Mouse (Mus musculus) embryonic facial prominence, embryonic 15.5 days (tissue): ENCODE measurements around the gene Calr4. TPM values are rescaled to one million over a fixed set of nuclear protein-coding genes. Genes with fewer than 3 reads are reported as not detected.
A peak's percentile ranks its signal among the peaks of the same experiment; 100 is the strongest.

ENCODE experiments used
- ATAC-seq: fragments of 200-750 bp; cut with Nextera tagmentation; 2 replicates; pipeline ENCODE4 v1.8.0; 2017; ENCODE audit warnings: low read depth, moderate TSS enrichment; ENCODE audit not compliant: insufficient number of reproducible peaks, low FRiP score, low TSS enrichment
- H3K27ac ChIP-seq: fragments of 300-500 bp; sonication (generic); replicated peaks from 2 replicates; pipeline ENCODE4 v1.5.1; 2015; ENCODE audit warnings: mild to moderate bottlenecking, inconsistent platforms
- H3K27me3 ChIP-seq: fragments of 300-500 bp; sonication (generic); 2 replicates; pipeline ENCODE4 v1.6.1; 2015; ENCODE audit warnings: inconsistent platforms
- H3K36me3 ChIP-seq: fragments of 300-500 bp; sonication (generic); 2 replicates; pipeline ENCODE4 v1.6.1; 2015; ENCODE audit warnings: mild to moderate bottlenecking, inconsistent platforms
- H3K4me1 ChIP-seq: fragments of 300-500 bp; sonication (generic); 2 replicates; pipeline ENCODE4 v1.6.1; 2015; ENCODE audit warnings: inconsistent platforms
- H3K4me2 ChIP-seq: fragments of 300-500 bp; sonication (generic); replicated peaks from 2 replicates; pipeline ENCODE4 v1.6.1; 2015; ENCODE audit warnings: mild to moderate bottlenecking, inconsistent platforms
- H3K4me3 ChIP-seq: fragments of 300-500 bp; sonication (generic); replicated peaks from 2 replicates; pipeline ENCODE4 v1.5.1; 2015; ENCODE audit warnings: mild to moderate bottlenecking, inconsistent platforms
- H3K9ac ChIP-seq: fragments of 300-500 bp; sonication (generic); 2 replicates; pipeline ENCODE4 v1.6.1; 2015; ENCODE audit warnings: inconsistent platforms
- H3K9me3 ChIP-seq: fragments of 300-500 bp; sonication (generic); replicated peaks from 2 replicates; pipeline ENCODE4 v1.6.1; 2016; ENCODE audit warnings: inconsistent platforms
- WGBS: fragments of 180-500 bp; shearing (Covaris S2); methylation state at CpG from one replicate; pipeline ENCODE4 v1.1.7; 2015; 5-methylcytosine and 5-hydroxymethylcytosine counted together
- polyA plus RNA-seq: library from polyadenylated mRNA; unstranded; fragments of >200 nt; fragmentation: Nextera tagmentation; extraction: Ambion mirVana; gene quantifications from 2 replicates; pipeline ENCODE4 v1.2.1, GENCODE M21; 2015

The Calr4 gene
- polyA plus RNA-seq, 1 experiment from 2014 or later, result 0.65 TPM

DNA sequence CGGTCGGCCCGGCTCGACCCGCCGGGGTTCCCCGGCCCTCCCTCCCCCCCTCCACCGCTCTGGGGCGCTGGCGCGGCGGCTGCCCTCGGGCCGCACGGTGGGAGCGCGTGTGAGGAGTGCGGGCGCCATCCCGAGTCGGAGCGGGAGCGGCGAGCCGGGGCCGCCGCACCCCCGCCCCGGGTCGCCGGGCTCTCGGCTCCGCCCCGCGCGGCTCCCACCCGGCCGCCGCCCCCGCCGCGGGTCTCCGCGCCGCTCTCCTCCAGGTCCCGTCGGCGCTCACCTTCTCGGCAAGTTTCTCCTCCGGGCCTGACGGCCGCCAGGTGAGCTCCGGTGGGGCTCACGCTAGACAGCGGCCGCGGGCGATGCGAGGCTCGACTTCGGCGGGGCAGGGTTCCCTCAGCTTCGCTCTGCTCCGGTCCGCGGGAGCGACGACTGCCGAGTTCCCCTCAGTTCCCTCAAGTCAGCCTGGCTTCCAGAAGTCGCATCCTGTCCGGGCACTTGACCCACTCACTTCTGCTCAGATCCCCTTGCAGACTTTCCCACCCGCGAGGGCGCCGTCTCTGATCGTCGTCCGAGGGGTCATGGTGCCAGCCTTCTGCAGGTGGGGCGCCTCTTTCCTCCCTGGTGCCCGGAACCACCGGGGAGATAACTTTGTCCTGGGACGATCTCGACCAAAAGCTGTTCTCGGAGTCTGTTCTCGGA, 46.3 kb downstream of the Calr4 start:
- H3K27ac ChIP-seq, result peak overlapping the region; percentile 80
- WGBS, result under 1% methylated on average over 67 of the region's 85 CpGs
- H3K4me3 ChIP-seq, result peak overlapping the region; percentile 87
- no peaks in the 10 kb centered on the region for H3K36me3 ChIP-seq
- peaks cover 4% of the 10 kb centered on the region for H3K4me1 ChIP-seq
- peak overlapping the region; percentile 77 for H3K9ac ChIP-seq
- no peaks in the 10 kb centered on the region for H3K27me3 ChIP-seq
- H3K4me2 ChIP-seq, result peak overlapping the region; percentile 86
- ATAC-seq, result peak; percentile 85
- H3K9me3 ChIP-seq, result no peaks in the 10 kb centered on the region

DNA sequence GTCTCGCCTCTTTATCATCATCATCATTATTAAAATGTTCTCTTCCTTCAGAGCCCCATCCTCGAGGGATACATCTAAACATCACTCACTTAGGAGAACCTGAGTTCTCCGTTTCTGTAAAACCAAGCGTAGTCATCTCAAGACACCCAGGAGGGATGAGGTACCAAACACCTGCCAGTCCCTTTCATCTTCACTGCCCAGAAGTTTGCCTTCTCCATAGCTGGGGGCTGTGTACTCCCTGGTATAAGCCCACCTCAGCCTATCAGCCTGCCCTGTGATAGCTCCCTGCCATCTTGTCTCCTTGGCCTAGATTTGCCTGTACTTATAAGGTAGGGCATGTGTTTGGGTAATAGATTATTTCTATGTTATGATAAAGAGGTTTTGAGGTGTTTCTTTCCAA, 46.9 kb downstream of the Calr4 start:
- 0 out of 2 replicates have a peak overlapping the region, but pooled peaks have one; percentile 80 for H3K27ac ChIP-seq
- no peaks in the 10 kb centered on the region for H3K36me3 ChIP-seq
- no peaks in the 10 kb centered on the region for H3K27me3 ChIP-seq
- peak overlapping the region; percentile 77 for H3K9ac ChIP-seq
- H3K4me3 ChIP-seq, result peak overlapping the region; percentile 87
- ATAC-seq, result no peak
- H3K4me1 ChIP-seq, result peaks cover 4% of the 10 kb centered on the region
- peak overlapping the region; percentile 86 for H3K4me2 ChIP-seq
- no peaks in the 10 kb centered on the region for H3K9me3 ChIP-seq
- 4% methylated on average over 4 of the region's 4 CpGs for WGBS

DNA sequence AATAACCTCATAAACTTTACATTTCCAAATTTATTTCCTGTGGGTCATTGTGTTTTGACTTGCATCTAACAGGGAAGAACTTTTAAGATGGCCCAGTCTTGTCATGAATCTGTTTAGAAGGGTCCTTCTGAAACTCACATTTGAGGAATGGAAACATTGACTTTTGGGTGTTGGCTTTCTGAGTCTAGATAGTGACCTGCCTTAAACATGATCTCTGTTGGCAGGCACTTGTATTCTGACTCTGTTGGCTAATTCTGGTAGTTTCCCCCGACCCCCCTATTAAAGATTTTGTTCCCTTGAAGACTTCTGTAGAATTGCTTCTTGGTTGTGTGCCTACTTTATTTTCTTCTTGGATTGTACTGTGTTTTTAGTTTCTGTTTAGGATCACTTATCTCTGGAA, 47.7 kb downstream of the Calr4 start:
- H3K9ac ChIP-seq, result no peak overlapping the region
- 79% methylated on average over 1 of the region's 1 CpGs for WGBS
- ATAC-seq, result no peak
- no peak overlapping the region for H3K27ac ChIP-seq
- no peak overlapping the region for H3K4me2 ChIP-seq
- H3K27me3 ChIP-seq, result no peaks in the 10 kb centered on the region
- 0 out of 2 replicates have a peak overlapping the region, but pooled peaks have one; percentile 87 for H3K4me3 ChIP-seq
- peaks cover 4% of the 10 kb centered on the region for H3K4me1 ChIP-seq
- H3K9me3 ChIP-seq, result no peaks in the 10 kb centered on the region
- H3K36me3 ChIP-seq, result no peaks in the 10 kb centered on the region

DNA sequence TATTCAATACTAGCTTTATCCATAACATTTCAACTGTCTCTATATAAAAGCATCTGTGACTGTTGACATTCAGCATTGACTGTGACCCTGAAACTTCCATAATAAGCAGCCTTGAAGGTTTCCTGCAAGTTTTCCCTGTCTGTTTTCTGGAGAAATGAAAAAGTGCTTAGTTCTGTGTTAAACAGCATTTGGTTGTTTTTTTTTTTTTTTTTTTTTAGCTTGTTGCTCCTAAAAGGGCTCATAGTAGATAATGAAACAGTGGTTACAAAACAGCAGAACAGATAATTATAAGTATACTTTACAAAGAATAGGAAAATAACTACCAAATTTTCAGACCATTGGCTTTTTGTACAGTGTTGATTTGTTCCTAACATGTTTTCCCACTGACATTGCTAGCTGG, 60.3 kb downstream of the Calr4 start:
- no peaks in the 10 kb centered on the region for H3K4me1 ChIP-seq
- no peak overlapping the region for H3K27ac ChIP-seq
- no peak overlapping the region for H3K9ac ChIP-seq
- H3K36me3 ChIP-seq, result peaks cover 5% of the 10 kb centered on the region; the same call in 1 of the 2 replicates
- no peak for ATAC-seq
- no peak overlapping the region for H3K4me3 ChIP-seq
- H3K27me3 ChIP-seq, result no peaks in the 10 kb centered on the region
- no peaks in the 10 kb centered on the region for H3K9me3 ChIP-seq
- no peak overlapping the region for H3K4me2 ChIP-seq

DNA sequence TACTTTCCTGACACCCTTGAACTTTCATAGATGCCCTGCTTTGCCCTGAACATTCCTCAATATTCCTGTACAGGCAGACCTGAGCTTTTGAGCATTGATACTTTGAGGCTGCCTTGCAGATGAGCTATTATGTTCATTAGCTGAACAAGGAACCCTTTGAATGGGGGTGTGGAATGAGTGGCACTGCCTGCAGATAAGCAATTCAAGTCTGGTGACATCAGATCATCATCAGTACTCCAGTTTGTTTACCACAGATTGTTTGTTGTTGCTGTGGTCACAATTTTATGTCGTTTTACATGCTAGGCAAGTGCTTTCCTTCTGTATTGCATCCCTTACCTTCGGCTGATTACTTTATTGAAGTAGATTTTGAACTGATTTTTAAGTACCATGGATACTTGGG, 62.2 kb downstream of the Calr4 start:
- WGBS, result 82% methylated on average over 2 of the region's 2 CpGs
- Histone ChIP-seq H3K4me1 (no peaks in the 10 kb centered on the region), H3K9me3 (no peaks in the 10 kb centered on the region), H3K36me3 (peaks cover 5% of the 10 kb centered on the region; the same call in 1 of the 2 replicates), H3K27me3 (no peaks in the 10 kb centered on the region), H3K4me2 (no peak overlapping the region), H3K9ac (no peak overlapping the region), H3K4me3 (no peak overlapping the region), H3K27ac (no peak overlapping the region)
- no peak for ATAC-seq

GRCm38 (mm10) chr4:109299136-109299535, 64.9 kb downstream of the Calr4 start:
- H3K4me1 ChIP-seq, result no peaks in the 10 kb centered on the region
- H3K9ac ChIP-seq, result no peak overlapping the region
- H3K27ac ChIP-seq, result no peak overlapping the region
- H3K27me3 ChIP-seq, result no peaks in the 10 kb centered on the region
- H3K9me3 ChIP-seq, result no peaks in the 10 kb centered on the region
- no peak overlapping the region for H3K4me3 ChIP-seq
- ATAC-seq, result no peak
- peaks cover 5% of the 10 kb centered on the region; the same call in 1 of the 2 replicates for H3K36me3 ChIP-seq
- no peak overlapping the region for H3K4me2 ChIP-seq

Other genes starting within 250 kb of the Calr4 start
- gene Nrd1, start 233.8 kb upstream of the Calr4 start, polyA plus RNA-seq, result 72.4 and 75.4 TPM in 2 replicates
- 58.6 and 64.1 TPM in 2 replicates for gene Osbpl9, start 32.2 kb upstream of the Calr4 start, polyA plus RNA-seq
- gene Eps15, start 45.8 kb downstream of the Calr4 start, polyA plus RNA-seq, result 36.3 and 42.8 TPM in 2 replicates
- 6.6 and 7.5 TPM in 2 replicates for gene Ttc39a, start 172.1 kb downstream of the Calr4 start, polyA plus RNA-seq